ENCODE assay signal across 45 mouse cellular contexts in the genomic region with DNA sequence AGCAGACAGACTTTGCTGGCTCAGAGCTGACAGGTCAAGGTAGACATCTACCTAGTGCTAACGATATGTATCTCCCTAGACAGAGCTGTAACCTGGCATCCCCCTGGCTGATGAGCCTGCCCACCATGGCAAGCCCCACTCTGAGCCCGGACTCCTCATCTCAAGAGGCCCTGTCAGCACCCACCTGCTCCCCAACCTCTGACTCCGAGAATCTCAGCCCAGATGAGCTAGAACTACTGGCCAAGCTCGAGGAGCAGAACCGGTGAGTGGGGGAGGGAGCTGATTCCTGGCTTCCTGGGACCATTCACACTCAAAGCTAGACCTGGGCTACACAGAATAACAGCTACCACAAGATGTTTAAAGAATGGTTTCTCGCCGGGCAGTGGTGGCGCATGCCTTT. TPM values are rescaled to one million over a fixed set of nuclear protein-coding genes. Genes with fewer than 3 reads are reported as not detected.
"Had no signal": no experiment of that assay in that cellular context is flagged by ENCODE, and none has a peak within 500 bp of the region (broad histone marks: within the 10 kb centered on the region; RNA-seq: fewer than 3 reads in every experiment).

No protein-coding gene starts in this region.

- H3K9me3 ChIP-seq: limb, embryonic 10.5 days; limb, embryonic 12.5 days; limb, embryonic 13.5 days; limb, embryonic 15.5 days; liver, embryonic 12.5 days; liver, embryonic 13.5 days; liver, embryonic 15.5 days; lung, embryonic 15.5 days; megakaryocyte, embryonic 14.5 days; midbrain, embryonic 10.5 days; midbrain, embryonic 12.5 days; midbrain, embryonic 13.5 days; midbrain, embryonic 15.5 days; neural tube, embryonic 12.5 days had no signal

- H3K4me3 ChIP-seq: left cerebral cortex, adult 2 months; limb, embryonic 10.5 days; limb, embryonic 12.5 days; limb, embryonic 13.5 days; limb, embryonic 15.5 days; liver, embryonic 12.5 days; liver, embryonic 13.5 days; liver, embryonic 15.5 days; lung, embryonic 15.5 days; megakaryocyte, embryonic 14.5 days; midbrain, embryonic 10.5 days; midbrain, embryonic 12.5 days; midbrain, embryonic 13.5 days; midbrain, embryonic 15.5 days; myocyte; neural tube, embryonic 12.5 days had no signal

- DNase-seq: left cerebral cortex, postnatal 4 days; liver; liver, embryonic 13.5 days; liver, postnatal 0 days; lung, adult 18-20 months; lung, adult 2 months; lung, embryonic 14.5 days; lung, postnatal 10 days; lung, postnatal 14 days; lung, postnatal 36 days; lung, postnatal 4 days had no signal

- H3K4me2 ChIP-seq: limb, embryonic 12.5 days; limb, embryonic 13.5 days; limb, embryonic 15.5 days; liver, embryonic 11.5 days; liver, embryonic 12.5 days; liver, embryonic 13.5 days; liver, embryonic 15.5 days; lung, embryonic 14.5 days; lung, embryonic 15.5 days; midbrain, embryonic 12.5 days; midbrain, embryonic 13.5 days; midbrain, embryonic 15.5 days; neural tube, embryonic 12.5 days had no signal

- ATAC-seq: liver, embryonic 12.5 days; liver, postnatal 0 days; lung, postnatal 0 days; midbrain, embryonic 13.5 days; midbrain, embryonic 15.5 days; midbrain, embryonic 16.5 days had no signal

- H3K4me1 ChIP-seq: limb, embryonic 10.5 days; limb, embryonic 12.5 days; limb, embryonic 13.5 days; limb, embryonic 15.5 days; lung, embryonic 15.5 days; midbrain, embryonic 10.5 days; midbrain, embryonic 12.5 days; midbrain, embryonic 13.5 days; midbrain, embryonic 15.5 days; neural tube, embryonic 12.5 days had no signal

- H3K27me3 ChIP-seq: limb, embryonic 12.5 days; limb, embryonic 13.5 days; limb, embryonic 15.5 days; liver, embryonic 12.5 days; liver, embryonic 13.5 days; liver, embryonic 15.5 days; lung, embryonic 15.5 days; megakaryocyte, embryonic 14.5 days; midbrain, embryonic 12.5 days; midbrain, embryonic 13.5 days; midbrain, embryonic 15.5 days; neural tube, embryonic 12.5 days had no signal

- H3K9ac ChIP-seq: limb, embryonic 12.5 days; limb, embryonic 13.5 days; limb, embryonic 15.5 days; liver, embryonic 12.5 days; liver, embryonic 13.5 days; liver, embryonic 14.5 days; liver, embryonic 15.5 days; liver, postnatal 0 days; lung, embryonic 14.5 days; lung, embryonic 15.5 days; midbrain, embryonic 12.5 days; midbrain, embryonic 13.5 days; midbrain, embryonic 15.5 days; neural tube, embryonic 12.5 days had no signal

- H3K36me3 ChIP-seq: liver, embryonic 13.5 days had no signal

- H3K27ac ChIP-seq: left cerebral cortex, adult 2 months; limb, embryonic 10.5 days; limb, embryonic 12.5 days; limb, embryonic 13.5 days; limb, embryonic 15.5 days; liver, embryonic 12.5 days; liver, embryonic 13.5 days; liver, embryonic 14.5 days; liver, embryonic 15.5 days; lung, embryonic 15.5 days; macrophage; midbrain, embryonic 10.5 days; midbrain, embryonic 12.5 days; midbrain, embryonic 13.5 days; midbrain, embryonic 15.5 days; neural tube, embryonic 12.5 days had no signal

RNA-seq across cellular contexts. Expression of a gene that starts 33.9 kb away (rescaled TPM):
- total RNA-seq: megakaryocyte-erythroid progenitor cell, adult 5-6 weeks; monocyte, adult 5-6 weeks had no signal

RNA-seq across cellular contexts. Expression of a gene that starts 43.2 kb away (rescaled TPM):
- total RNA-seq: left cerebral cortex, adult 2 months; left cerebral cortex, postnatal 10 days; left cerebral cortex, postnatal 14 days; left cerebral cortex, postnatal 25 days; left cerebral cortex, postnatal 36 days; left cerebral cortex, postnatal 4 days; megakaryocyte progenitor cell, adult 5-6 weeks; megakaryocyte, adult 5-6 weeks; megakaryocyte-erythroid progenitor cell, adult 5-6 weeks; midbrain, postnatal 0 days; monocyte, adult 5-6 weeks had no signal
- polyA plus RNA-seq: macrophage; midbrain, embryonic 13.5 days; midbrain, embryonic 16.5 days; neural tube, embryonic 11.5 days had no signal

RNA-seq across cellular contexts. Expression of a gene that starts 49.5 kb away (rescaled TPM):
- total RNA-seq: left cerebral cortex, adult 2 months; left cerebral cortex, postnatal 14 days; left cerebral cortex, postnatal 25 days; left cerebral cortex, postnatal 36 days; left cerebral cortex, postnatal 4 days; liver, adult 2 months; megakaryocyte, adult 5-6 weeks; megakaryocyte-erythroid progenitor cell, adult 5-6 weeks; midbrain, postnatal 0 days; monocyte, adult 5-6 weeks had no signal
- polyA plus RNA-seq: limb, embryonic 10.5 days; limb, embryonic 11.5 days; limb, embryonic 12.5 days; limb, embryonic 13.5 days; limb, embryonic 14.5 days; limb, embryonic 15.5 days; liver, embryonic 11.5 days; liver, embryonic 12.5 days; liver, embryonic 13.5 days; lung, embryonic 14.5 days; lung, embryonic 15.5 days; lung, embryonic 16.5 days; lung, postnatal 0 days; macrophage; midbrain, embryonic 10.5 days; midbrain, embryonic 12.5 days; midbrain, embryonic 13.5 days; midbrain, embryonic 15.5 days; midbrain, embryonic 16.5 days; midbrain, postnatal 0 days; myocyte; neural tube, embryonic 11.5 days; neural tube, embryonic 12.5 days had no signal
